Mouse (Mus musculus): ENCODE data around the gene Mfsd11. TPM values are rescaled to one million over a fixed set of nuclear protein-coding genes. Genes with fewer than 3 reads are reported as not detected.
"Not testable (repeated sequence)": the region's sequence is repeated elsewhere in the genome, so short reads cannot be mapped to it uniquely, and the experiment has no call there.

Mfsd11 gene
- polyA plus RNA-seq, 1 experiment from 2014 or later: 37.0 TPM

DNA sequence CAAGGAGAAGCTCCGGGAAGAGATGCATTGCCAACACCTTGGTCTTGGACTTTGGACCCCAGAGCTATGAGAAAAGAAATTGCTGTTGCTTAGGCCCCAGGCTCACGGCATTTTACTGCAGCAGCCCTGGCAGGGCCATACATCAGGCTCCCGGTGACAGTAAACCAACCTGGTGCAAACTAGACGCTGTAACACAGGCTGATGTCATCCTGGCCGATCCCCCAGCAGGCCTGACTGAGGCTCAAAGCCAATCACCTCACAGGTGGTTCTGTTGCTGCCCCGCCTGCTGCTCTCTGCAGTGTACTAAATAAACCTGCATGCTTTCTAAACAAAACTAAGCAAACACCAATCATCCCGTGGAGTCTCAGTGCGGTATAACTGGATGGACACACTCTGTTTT is 33.5 kb upstream of the Mfsd11 start:
- H3K27ac ChIP-seq (ENCODE audit: low read depth, low read length): no peak overlapping the region
- H3K4me3 ChIP-seq (ENCODE audit: low read depth, low read length): no peak overlapping the region
- ATAC-seq (ENCODE audit: low FRiP score) (no peak), DNase-seq (ENCODE audit: low spot score) (no peak)
- H3K36me3 ChIP-seq (ENCODE audit: control insufficient read depth, insufficient read depth, low read length): no peaks in the 10 kb centered on the region
- 71% methylated on average over 8 of the region's 8 CpGs for WGBS
- no peaks in the 10 kb centered on the region for H3K9me3 ChIP-seq (ENCODE audit: control insufficient read depth, low read length)
- no peaks in the 10 kb centered on the region for H3K27me3 ChIP-seq (ENCODE audit: control insufficient read depth, insufficient read depth, low read length)
- H3K4me1 ChIP-seq (replicated peaks; ENCODE audit: control insufficient read depth, insufficient read depth, low read length): peaks cover 25% of the 10 kb centered on the region
- H3K4me2 ChIP-seq (replicated peaks; ENCODE audit: low read depth, low read length): no peak overlapping the region
- no peak overlapping the region for H3K9ac ChIP-seq (ENCODE audit: low read depth, low read length)

- Histone ChIP-seq H3K27me3 (ENCODE audit: control insufficient read depth, insufficient read depth, low read length) (no peaks in the 10 kb centered on the region), H3K4me3 (ENCODE audit: low read depth, low read length) (no peak overlapping the region), H3K9me3 (ENCODE audit: control insufficient read depth, low read length) (no peaks in the 10 kb centered on the region), H3K27ac (ENCODE audit: low read depth, low read length) (no peak overlapping the region), H3K4me2 (replicated peaks; ENCODE audit: low read depth, low read length) (no peak overlapping the region), H3K4me1 (replicated peaks; ENCODE audit: control insufficient read depth, insufficient read depth, low read length) (peaks cover 12% of the 10 kb centered on the region), H3K36me3 (ENCODE audit: control insufficient read depth, insufficient read depth, low read length) (no peaks in the 10 kb centered on the region), H3K9ac (ENCODE audit: low read depth, low read length) (no peak overlapping the region)
- no peak for ATAC-seq (ENCODE audit: low FRiP score)
- 86% methylated on average over 5 of the region's 5 CpGs for WGBS
- no peak for DNase-seq (ENCODE audit: low spot score)
Measured at GRCm38 (mm10) chr11:116819932-116820593, 32.2 kb upstream of the Mfsd11 start.

- H3K4me2 ChIP-seq (replicated peaks; ENCODE audit: low read depth, low read length): no peak overlapping the region
- H3K27ac ChIP-seq (ENCODE audit: low read depth, low read length): no peak overlapping the region
- WGBS: 54% methylated on average over 13 of the region's 13 CpGs
- ATAC-seq (ENCODE audit: low FRiP score) (no peak), DNase-seq (ENCODE audit: low spot score) (no peak)
- H3K4me3 ChIP-seq (ENCODE audit: low read depth, low read length): no peak overlapping the region
- H3K4me1 ChIP-seq (replicated peaks; ENCODE audit: control insufficient read depth, insufficient read depth, low read length): peaks cover 10% of the 10 kb centered on the region; the same call in 1 of the 2 replicates
- no peaks in the 10 kb centered on the region for H3K36me3 ChIP-seq (ENCODE audit: control insufficient read depth, insufficient read depth, low read length)
- H3K9ac ChIP-seq (ENCODE audit: low read depth, low read length): 0 out of 2 replicates have a peak overlapping the region, but pooled peaks have one; percentile 1
- H3K9me3 ChIP-seq (ENCODE audit: control insufficient read depth, low read length): no peaks in the 10 kb centered on the region
- no peaks in the 10 kb centered on the region for H3K27me3 ChIP-seq (ENCODE audit: control insufficient read depth, insufficient read depth, low read length)
Measured at GRCm38 (mm10) chr11:116821057-116821940, 30.9 kb upstream of the Mfsd11 start.

- no peak for DNase-seq (ENCODE audit: low spot score)
- ATAC-seq (ENCODE audit: low FRiP score): no peak
- peaks cover 13% of the 10 kb centered on the region for H3K4me1 ChIP-seq (replicated peaks; ENCODE audit: control insufficient read depth, insufficient read depth, low read length)
- 74% methylated on average over 10 of the region's 10 CpGs for WGBS
- H3K4me2 ChIP-seq (replicated peaks; ENCODE audit: low read depth, low read length): no peak overlapping the region
- no peak overlapping the region for H3K9ac ChIP-seq (ENCODE audit: low read depth, low read length)
- no peak overlapping the region for H3K4me3 ChIP-seq (ENCODE audit: low read depth, low read length)
- no peaks in the 10 kb centered on the region for H3K27me3 ChIP-seq (ENCODE audit: control insufficient read depth, insufficient read depth, low read length)
- no peaks in the 10 kb centered on the region for H3K9me3 ChIP-seq (ENCODE audit: control insufficient read depth, low read length)
- no peaks in the 10 kb centered on the region for H3K36me3 ChIP-seq (ENCODE audit: control insufficient read depth, insufficient read depth, low read length)
- H3K27ac ChIP-seq (ENCODE audit: low read depth, low read length): no peak overlapping the region
Measured at GRCm38 (mm10) chr11:116822215-116822614, 30.0 kb upstream of the Mfsd11 start.

DNA sequence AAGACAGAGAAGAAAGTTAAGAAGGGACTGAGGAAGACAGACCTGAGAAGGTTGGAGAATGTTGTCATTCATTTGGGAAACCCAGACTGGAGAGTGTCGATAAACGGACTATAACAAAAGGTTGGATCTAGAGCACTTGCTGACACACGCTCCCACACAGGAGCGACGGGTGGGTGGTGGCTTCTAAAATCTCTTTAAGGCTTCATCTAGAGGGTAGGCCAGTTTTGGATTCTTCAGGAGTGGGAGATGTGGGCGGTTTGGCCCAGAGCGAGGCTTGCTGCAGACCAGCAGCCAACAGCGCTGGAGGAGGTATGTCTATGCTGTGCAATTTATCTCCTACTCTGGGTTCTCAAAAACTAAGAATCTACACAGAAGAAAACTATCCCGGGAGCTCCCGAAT is 29.6 kb upstream of the Mfsd11 start:
- Histone ChIP-seq H3K36me3 (ENCODE audit: control insufficient read depth, insufficient read depth, low read length) (no peaks in the 10 kb centered on the region), H3K4me3 (ENCODE audit: low read depth, low read length) (no peak overlapping the region), H3K4me1 (replicated peaks; ENCODE audit: control insufficient read depth, insufficient read depth, low read length) (peaks cover 13% of the 10 kb centered on the region), H3K27me3 (ENCODE audit: control insufficient read depth, insufficient read depth, low read length) (no peaks in the 10 kb centered on the region), H3K27ac (ENCODE audit: low read depth, low read length) (no peak overlapping the region), H3K9me3 (ENCODE audit: control insufficient read depth, low read length) (no peaks in the 10 kb centered on the region), H3K9ac (ENCODE audit: low read depth, low read length) (no peak overlapping the region), H3K4me2 (replicated peaks; ENCODE audit: low read depth, low read length) (no peak overlapping the region)
- ATAC-seq (ENCODE audit: low FRiP score) (no peak), DNase-seq (ENCODE audit: low spot score) (no peak)
- WGBS: 92% methylated on average over 10 of the region's 10 CpGs

- Histone ChIP-seq H3K4me1 (replicated peaks; ENCODE audit: control insufficient read depth, insufficient read depth, low read length) (peaks cover 13% of the 10 kb centered on the region), H3K27me3 (ENCODE audit: control insufficient read depth, insufficient read depth, low read length) (no peaks in the 10 kb centered on the region), H3K4me2 (replicated peaks; ENCODE audit: low read depth, low read length) (no peak overlapping the region), H3K36me3 (ENCODE audit: control insufficient read depth, insufficient read depth, low read length) (no peaks in the 10 kb centered on the region), H3K9ac (ENCODE audit: low read depth, low read length) (no peak overlapping the region), H3K27ac (ENCODE audit: low read depth, low read length) (no peak overlapping the region), H3K9me3 (ENCODE audit: control insufficient read depth, low read length) (no peaks in the 10 kb centered on the region), H3K4me3 (ENCODE audit: low read depth, low read length) (no peak overlapping the region)
- WGBS: 100% methylated on average over 2 of the region's 2 CpGs
- no peak for DNase-seq (ENCODE audit: low spot score)
- no peak for ATAC-seq (ENCODE audit: low FRiP score)
Measured at GRCm38 (mm10) chr11:116823255-116823654, 29.0 kb upstream of the Mfsd11 start.

- not testable (repeated sequence) for H3K36me3 ChIP-seq (ENCODE audit: control insufficient read depth, insufficient read depth, low read length); ATAC-seq (ENCODE audit: low FRiP score); H3K9me3 ChIP-seq (ENCODE audit: control insufficient read depth, low read length); H3K27me3 ChIP-seq (ENCODE audit: control insufficient read depth, insufficient read depth, low read length); H3K27ac ChIP-seq (ENCODE audit: low read depth, low read length); H3K9ac ChIP-seq (ENCODE audit: low read depth, low read length); H3K4me2 ChIP-seq (replicated peaks; ENCODE audit: low read depth, low read length); DNase-seq (ENCODE audit: low spot score); H3K4me3 ChIP-seq (ENCODE audit: low read depth, low read length)
- WGBS: 97% methylated on average over 10 of the region's 10 CpGs
- peaks cover 13% of the 10 kb centered on the region for H3K4me1 ChIP-seq (replicated peaks; ENCODE audit: control insufficient read depth, insufficient read depth, low read length)
Measured at GRCm38 (mm10) chr11:116823885-116824284, 28.4 kb upstream of the Mfsd11 start.

DNA sequence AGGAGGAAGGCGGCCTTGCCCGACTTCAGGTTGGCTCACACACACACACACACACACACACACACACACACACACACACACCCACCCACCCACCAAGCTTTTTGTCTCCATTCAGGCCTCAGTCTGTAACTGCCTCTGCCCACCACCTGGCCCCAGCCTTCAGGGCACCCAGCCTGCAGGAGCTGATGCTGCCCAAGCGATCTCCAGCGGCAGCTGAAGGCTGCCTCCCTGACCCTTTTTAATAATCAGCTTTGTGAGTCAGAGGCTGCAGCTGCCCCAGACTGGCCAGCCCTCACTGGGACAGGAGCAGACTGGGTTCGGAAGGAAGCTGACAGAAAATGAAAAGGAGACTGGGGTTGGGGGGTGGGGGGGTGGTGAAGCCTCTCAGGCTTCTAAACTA is 27.0 kb upstream of the Mfsd11 start:
- Histone ChIP-seq H3K4me1 (replicated peaks; ENCODE audit: control insufficient read depth, insufficient read depth, low read length) (peaks cover 13% of the 10 kb centered on the region), H3K9ac (ENCODE audit: low read depth, low read length) (peak overlapping the region; percentile 34; the same call in 1 of the 2 replicates)
- peak; percentile 23; the same call in 1 of the 2 replicates for ATAC-seq (ENCODE audit: low FRiP score)

More for the DNA sequence above, 27.0 kb upstream of the Mfsd11 start:
- Histone ChIP-seq H3K4me2 (replicated peaks; ENCODE audit: low read depth, low read length) (peak overlapping the region; percentile 80), H3K4me3 (ENCODE audit: low read depth, low read length) (peak overlapping the region; percentile 81), H3K36me3 (ENCODE audit: control insufficient read depth, insufficient read depth, low read length) (no peaks in the 10 kb centered on the region), H3K27me3 (ENCODE audit: control insufficient read depth, insufficient read depth, low read length) (no peaks in the 10 kb centered on the region), H3K9me3 (ENCODE audit: control insufficient read depth, low read length) (no peaks in the 10 kb centered on the region), H3K27ac (ENCODE audit: low read depth, low read length) (peak overlapping the region; percentile 91)
- DNase-seq (ENCODE audit: low spot score): peak; percentile 43
- 28% methylated on average over 3 of the region's 5 CpGs for WGBS
